Mouse (Mus musculus): ENCODE data around the gene Zdhhc6. TPM values are rescaled to one million over a fixed set of nuclear protein-coding genes. Genes with fewer than 3 reads are reported as not detected.

The Zdhhc6 gene
- polyA plus RNA-seq, 1 experiment from 2014 or later = 106 TPM

Other genes with a start within 250 kb of the Zdhhc6 start
- gene Gpam, start 188.8 kb downstream of the Zdhhc6 start, polyA plus RNA-seq (2016; fragmentation: Nextera tagmentation; extraction: Ambion mirVana) = 20.1 and 20.5 TPM in 2 replicates
- not detected in 2 replicates for gene Tectb, start 135.3 kb downstream of the Zdhhc6 start, polyA plus RNA-seq (2016; fragmentation: Nextera tagmentation; extraction: Ambion mirVana)
- gene Gucy2g, start 74.8 kb downstream of the Zdhhc6 start, polyA plus RNA-seq (2016; fragmentation: Nextera tagmentation; extraction: Ambion mirVana) = not detected in 2 replicates
- 20.5 and 24.0 TPM in 2 replicates for gene Acsl5, start 64.1 kb downstream of the Zdhhc6 start, polyA plus RNA-seq (2016; fragmentation: Nextera tagmentation; extraction: Ambion mirVana)
- 29.1 and 32.1 TPM in 2 replicates for gene Vti1a, start 263 bp upstream of the Zdhhc6 start, polyA plus RNA-seq (2016; fragmentation: Nextera tagmentation; extraction: Ambion mirVana)